Mouse (Mus musculus) T-cell, adult 2 months (primary cell): ENCODE measurements around the gene Rragd.
A peak's percentile ranks its signal among the peaks of the same experiment; 100 is the strongest.
"Not testable (repeated sequence)": the region's sequence is repeated elsewhere in the genome, so short reads cannot be mapped to it uniquely, and the experiment has no call there.

Experiments used
- DNase-seq: peaks from one replicate; pipeline ENCODE4 v3.0.0; 2022; ENCODE audit warnings: low spot score

The Rragd gene

DNA sequence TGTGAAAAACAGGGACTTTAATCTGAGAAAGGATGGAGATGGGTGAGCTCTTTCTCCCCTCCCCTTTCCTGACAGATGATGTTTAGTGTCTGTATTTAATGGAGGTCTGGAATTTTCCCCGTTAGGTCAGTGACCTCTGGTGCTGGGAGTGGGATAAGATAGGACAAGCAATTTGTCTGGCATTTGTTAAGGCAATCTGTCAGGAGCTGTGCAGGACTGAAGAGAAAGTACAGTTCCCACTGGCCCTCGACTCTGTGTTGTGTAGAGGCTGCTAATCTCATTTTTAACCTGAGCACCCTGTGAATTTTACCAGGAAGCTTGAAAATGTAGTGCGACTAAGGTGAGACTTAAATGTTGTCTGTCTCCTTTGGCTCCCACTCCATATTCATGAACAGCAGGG is 2.8 kb downstream of the Rragd start:
- no peak for DNase-seq

DNA sequence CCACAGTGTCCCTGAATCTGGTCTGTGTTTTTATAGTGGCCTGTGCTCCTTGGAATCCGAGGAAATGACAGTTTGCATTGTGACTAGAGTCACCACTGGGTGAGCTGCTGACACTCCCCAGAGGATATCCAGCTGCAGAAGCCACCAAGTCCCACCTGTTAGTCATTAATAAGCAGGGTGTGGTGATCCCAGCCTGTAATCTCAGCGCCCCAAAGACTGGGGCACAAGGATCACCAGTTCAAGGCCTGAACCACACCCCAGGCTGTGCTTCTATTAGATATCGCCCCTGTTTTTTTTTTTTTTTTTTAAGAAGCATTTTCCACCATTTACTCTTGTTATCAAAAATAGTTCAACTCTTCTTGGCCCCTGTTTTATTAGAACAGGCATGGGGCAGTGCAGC is 4.2 kb downstream of the Rragd start:
- DNase-seq = no peak

DNA sequence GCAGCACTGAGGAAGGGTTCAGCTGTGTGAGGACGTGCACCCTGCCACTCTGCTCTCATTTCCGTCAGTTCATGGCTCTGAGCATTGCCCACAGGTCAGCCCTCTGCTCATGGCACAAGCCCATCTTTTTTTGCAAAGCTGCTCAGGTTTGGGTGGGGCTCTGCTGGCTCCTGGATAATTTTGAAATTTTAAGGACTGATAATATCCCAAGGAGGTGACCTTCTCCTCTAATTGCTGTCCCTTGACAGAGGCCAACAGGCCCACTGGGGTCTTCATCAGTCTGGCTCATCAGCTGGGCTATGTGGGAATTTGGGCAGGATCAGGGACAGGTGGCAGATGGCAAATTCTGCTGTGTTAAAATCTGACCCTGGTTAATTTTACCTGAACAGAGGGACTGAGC is 6.5 kb downstream of the Rragd start:
- no peak for DNase-seq

DNA sequence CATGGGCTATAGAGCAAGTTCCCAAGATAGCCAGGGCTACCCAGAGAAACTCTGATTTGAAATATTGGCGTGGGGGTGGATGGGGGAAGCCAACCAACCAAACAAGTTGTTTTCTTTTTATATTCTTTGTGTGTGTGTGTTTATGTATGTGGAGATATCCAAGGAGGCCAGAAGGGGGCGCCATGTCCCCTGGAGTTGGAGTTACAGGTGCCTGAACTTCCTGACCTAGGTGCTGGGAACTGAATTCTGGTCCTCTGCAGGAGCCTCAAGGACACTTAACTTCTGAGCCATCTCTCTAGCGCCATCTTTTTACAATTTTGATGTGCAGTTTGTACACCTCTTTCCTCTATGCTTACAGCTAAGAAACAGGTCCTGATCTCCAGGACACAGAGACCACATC is 11.3 kb downstream of the Rragd start:
- DNase-seq = no peak

DNA sequence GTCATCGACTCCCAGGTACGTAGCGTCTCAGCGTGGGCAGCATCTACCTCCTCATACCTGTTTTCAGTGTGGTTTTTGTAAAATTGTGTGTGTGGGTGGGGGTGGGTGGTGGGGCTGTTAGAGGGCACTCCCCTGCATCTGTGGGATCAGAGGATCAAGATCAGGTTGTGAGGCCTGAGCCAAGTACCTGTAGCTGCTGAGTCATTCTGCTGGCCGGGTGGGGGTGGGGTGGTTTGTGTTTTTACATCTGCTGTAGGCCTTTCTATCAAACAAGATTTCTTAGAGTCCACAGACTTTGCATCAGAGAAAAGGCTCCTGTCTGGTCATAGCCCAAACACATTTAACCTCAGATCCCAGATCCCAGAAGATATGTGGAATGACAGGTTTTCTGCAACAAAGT is 13.2 kb downstream of the Rragd start:
- no peak for DNase-seq

DNA sequence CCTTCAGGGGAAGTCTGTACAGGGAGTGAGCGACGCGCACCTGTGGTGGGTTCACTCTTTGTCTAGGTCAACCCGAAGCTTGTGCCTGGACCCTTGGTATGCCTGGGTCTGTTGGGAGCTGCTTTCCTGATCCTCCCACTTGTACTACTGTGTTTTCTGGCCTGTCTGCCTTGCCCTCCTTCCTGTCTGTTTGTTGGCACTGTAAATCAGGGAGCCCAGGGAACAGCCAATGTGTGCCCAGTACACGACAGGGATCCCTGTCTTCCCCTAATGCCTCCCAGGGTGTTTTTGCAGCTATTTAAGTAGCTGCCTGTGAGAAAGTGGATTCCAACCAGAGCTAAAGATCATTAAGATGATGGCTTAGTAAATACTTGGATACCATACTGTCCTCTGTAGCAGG is 14.7 kb downstream of the Rragd start:
- no peak for DNase-seq

DNA sequence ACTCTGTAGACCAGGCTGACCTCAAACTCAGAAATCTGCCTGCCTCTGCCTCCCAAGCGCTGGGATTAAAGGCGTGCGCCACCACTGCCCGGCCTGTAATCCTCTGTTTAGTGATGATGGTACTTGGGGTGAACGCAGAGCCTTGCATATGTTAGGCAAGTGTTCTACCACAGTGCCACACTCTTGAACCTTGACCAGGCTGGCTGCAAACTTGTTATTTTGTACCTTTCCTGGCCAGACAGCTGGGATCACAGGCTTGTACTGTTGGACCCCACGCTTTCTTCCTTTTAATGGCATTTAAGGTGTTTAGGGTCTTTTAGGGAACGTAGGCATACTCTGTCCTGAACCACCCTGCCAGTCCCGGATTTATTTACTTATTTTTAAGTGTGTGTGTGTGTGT is 16.2 kb downstream of the Rragd start:
- no peak for DNase-seq

DNA sequence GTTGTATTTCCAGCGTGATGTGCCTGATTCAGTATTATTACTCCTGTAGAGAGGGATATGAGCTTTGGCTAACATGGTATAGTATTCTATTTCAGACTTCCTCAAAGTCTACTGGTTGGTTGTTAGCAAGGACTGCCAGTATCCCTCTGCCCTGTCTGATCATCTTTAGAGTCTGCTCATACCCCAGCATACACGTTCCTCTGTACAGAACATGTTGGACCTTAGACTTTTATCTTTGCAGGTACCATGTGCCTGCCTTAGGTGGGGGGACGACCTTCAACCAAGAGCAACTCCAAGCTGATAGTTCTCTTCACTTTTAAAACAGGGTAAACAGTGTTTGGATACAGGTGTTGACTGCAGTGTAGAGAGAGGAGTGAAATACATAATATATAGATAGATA is 19.2 kb downstream of the Rragd start:
- DNase-seq = no peak

DNA sequence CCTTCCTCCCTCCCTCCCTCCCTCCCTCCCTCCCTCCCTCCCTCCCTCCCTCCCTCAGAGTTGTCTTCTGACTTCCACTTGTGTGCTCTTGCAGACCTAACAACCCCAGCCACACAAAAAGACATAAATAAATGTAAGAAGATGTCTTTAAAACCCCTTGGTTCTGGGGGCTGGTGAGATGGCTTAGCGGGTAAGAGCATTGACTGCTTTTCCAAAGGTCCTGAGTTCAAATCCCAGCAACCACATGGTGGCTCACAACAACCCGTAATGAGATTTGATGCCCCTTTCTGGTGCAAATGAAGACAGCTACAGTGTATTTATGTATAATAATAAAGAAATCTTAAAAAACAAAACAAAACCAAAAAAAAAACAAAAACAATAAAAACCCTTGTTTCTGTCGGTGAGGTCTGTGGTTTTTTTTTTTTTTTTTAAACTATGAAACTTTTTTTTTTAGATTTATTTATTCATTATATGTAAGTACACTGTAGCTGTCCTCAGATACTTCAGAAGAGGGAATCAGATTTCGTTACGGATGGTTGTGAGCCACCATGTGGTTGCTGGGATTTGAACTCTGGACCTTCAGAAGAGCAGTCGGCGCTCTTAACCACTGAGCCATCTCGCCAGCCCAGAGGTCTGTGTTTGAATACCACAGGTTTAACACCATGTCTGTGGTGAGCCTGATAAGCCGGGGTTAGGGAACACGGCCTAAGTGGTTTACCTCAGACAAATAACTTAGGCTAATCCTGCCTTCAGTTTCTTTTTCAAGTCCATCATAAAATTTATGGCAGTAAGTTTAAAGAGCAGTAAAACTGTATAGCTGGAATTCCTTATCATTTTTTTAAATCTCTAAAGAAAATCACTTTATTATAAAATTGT is 23.0 kb downstream of the Rragd start:
- not testable (repeated sequence) for DNase-seq

DNA sequence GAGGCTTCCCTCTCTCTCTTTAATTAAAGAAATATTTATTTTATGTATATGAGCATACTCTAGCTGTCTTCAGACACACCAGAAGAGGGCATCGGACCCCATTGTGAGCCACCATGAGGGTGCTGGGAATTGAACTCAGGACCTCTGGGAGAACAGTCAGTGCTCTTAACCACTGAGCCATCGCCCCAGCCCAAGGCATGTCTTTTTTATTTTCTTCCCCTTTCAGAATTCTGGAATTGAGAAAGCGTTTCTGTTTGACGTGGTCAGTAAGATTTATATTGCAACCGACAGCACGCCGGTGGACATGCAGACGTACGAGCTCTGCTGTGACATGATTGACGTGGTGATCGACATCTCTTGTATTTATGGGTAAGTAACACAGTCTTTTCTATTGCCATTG is 24.0 kb downstream of the Rragd start:
- DNase-seq = no peak

DNA sequence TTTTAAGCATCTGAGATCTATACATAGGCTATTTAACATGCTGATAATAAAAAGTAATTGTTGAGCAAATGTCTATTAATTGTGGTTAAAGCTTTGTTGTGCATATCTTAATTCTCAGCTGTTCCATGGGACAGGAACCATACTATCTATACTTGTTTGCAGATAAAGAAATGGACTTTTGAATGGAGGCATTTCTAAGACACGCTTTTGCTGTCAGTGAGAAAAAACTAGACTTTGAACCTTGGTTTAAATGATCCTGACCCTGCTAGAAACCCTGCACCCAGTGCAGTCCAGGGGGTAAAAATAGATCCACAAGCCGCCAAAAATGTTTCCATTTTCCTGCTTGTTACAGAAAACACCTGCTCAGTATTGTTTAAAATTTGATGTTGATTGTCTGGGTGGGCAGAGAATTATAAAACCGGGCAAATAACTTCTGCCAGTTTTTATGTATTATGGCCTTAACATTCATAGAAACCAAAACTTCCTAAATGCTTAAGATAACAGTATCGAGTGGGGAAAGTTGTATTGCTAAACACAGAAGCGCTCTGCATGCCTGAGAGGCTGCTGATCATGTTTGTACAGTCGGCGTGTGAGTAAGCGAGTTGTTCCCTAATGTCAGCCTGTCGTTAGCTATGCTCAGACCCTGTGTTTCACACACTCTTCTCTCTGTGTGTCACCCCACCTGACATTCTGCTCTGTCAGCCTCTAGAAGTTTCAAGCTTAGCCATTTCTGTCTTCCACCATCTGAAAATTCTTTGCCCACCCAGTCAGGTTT is 24.8 kb downstream of the Rragd start:
- DNase-seq = no peak

DNA sequence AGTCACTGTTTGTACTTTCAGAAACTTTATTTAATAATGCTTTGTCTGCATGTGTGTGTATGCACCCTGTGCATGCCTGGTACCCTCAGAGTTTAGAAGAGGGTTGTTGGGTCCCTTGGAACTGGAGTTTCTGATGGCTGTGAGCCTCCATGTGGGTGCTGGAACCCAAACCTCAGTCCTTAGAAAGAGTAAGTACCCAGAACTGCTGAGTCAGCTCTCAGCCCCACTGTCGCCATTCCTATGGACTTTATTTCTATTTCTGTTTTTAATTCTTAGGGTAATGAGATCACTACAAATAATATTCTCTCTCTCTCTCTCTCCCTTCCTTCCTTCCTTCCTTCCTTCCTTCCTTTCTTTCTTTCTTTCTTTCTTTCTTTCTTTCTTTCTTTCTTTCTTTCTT is 27.2 kb downstream of the Rragd start:
- DNase-seq = no peak

DNA sequence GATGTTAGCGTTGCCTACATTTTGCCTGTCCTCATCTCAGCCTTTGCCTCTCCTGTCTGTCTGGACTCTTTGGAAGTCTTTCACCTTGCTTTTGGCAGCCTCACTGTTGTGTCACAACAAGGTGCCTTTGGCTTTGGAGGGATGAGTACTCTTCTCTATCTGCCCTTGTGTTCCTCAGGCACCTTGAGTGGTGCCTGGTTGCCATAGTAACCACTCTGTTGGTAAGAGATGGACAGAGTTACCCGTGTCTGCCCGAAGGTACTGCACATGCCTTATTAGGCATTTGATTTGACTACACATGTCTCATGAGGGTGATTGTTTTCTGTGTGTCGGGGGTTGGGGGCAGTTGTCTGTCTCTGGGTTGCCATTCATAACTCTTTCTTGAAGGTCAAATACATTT is 29.6 kb downstream of the Rragd start:
- no peak for DNase-seq

DNA sequence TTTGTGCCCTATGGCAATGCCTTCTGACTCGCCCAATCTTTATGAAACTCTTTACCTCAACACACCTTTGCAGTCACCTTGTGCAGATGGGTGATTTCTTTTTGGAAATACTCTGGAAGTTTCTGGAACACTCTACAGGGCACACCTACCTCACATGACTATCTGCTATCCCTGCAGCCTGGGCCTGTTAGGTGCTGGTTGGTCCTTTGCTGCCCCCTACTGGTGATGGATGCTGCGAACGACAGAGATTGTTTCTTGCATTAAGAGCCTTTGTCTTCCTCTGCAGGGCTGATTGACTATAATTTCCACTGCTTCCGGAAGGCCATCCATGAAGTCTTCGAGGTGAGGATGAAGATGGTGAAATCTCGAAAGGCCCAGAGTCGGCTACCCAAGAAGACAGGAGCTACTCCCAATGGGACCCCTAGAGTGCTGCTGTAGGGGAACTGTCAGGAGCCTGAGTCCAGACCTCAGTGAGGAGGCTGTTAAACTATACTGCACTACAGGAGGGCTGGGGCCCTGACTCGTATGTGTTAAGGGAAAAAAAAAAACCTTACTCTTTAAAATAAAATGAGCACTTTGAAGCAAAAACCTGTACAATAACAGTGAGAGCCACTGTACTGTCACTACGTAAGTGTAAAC is 35.6 kb downstream of the Rragd start:
- peak; percentile 76 for DNase-seq

DNA sequence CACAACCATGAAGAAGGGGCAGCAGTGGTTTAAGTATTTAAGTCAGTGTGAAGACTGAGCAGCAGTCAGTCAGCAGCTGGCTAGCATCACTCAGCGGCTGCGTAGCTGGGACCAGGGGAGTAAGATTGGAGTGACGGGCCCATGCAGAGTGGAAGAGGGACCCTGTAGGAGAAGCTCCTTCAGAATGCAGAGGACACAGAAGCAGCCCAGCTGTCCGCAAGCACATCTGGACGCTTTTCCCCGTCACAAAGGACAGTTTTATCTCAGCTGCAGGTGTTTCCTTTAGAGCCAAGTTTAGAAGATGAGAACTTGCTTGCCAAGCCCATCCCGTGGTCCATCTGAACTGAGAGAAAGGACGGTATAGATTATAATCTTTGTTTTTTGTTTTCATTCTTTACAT is 41.6 kb downstream of the Rragd start:
- DNase-seq = no peak

DNA sequence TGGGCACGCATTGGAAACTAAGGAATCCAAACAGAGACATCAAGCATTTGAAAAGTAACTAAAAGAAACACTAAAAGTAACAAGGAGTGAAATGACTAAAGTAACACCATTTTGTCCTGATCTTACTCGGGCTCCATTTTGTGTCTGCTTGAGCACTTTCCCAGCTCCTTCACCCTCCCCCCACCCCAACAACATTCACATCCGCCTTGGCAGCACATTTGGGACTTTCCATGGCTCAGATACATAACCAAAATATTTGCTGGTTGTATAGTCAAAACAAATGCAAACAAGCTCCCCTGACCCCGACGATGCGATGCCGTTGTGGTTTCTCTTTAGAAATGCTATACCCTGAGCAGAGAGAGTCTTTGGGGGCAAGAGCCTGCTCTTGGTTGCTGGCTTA is 46.3 kb downstream of the Rragd start:
- DNase-seq = no peak

DNA sequence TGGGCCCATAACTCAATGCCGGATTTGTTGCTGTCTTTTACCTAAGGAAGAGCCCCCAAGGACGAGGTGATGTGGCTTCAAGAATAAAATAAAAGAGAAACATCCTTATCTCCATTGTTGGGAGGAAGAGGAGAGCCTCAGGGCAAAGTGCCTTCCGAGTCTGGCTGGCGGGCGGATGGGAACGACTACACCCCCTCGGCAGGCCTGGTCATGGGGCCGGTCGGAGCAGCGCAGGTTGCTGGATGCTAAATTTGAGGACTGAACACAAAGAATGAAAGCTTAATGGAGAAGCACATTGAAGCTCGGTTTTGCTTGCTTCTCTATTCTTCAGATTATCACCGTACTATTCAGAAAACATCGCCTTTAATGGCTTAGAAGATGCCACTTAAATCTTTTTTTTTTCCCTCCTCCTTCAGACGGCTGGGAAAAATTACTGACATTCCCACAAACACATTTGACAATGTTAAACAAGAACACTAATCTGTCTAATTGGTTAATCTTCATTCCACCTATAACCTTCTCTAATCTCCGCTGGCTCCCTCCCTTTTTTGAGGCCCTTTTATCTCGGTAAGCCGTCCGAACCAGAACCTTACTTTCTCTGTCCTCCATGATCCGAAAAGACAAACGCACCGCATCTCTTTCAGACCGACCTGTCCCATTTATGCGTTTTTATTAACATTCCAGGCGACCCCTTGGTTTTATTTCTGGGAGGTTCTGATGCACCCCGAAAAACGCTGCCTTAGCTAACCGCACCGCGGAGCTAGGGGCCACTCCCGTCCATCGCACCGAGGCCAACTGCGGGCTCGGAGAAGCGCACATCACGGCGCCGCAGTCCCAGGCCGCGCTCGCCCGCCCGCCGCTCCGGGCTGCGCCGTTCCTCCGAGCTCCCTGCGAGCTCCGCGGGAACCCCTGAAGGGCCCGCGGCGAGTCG is 47.7 kb downstream of the Rragd start:
- DNase-seq = no peak

DNA sequence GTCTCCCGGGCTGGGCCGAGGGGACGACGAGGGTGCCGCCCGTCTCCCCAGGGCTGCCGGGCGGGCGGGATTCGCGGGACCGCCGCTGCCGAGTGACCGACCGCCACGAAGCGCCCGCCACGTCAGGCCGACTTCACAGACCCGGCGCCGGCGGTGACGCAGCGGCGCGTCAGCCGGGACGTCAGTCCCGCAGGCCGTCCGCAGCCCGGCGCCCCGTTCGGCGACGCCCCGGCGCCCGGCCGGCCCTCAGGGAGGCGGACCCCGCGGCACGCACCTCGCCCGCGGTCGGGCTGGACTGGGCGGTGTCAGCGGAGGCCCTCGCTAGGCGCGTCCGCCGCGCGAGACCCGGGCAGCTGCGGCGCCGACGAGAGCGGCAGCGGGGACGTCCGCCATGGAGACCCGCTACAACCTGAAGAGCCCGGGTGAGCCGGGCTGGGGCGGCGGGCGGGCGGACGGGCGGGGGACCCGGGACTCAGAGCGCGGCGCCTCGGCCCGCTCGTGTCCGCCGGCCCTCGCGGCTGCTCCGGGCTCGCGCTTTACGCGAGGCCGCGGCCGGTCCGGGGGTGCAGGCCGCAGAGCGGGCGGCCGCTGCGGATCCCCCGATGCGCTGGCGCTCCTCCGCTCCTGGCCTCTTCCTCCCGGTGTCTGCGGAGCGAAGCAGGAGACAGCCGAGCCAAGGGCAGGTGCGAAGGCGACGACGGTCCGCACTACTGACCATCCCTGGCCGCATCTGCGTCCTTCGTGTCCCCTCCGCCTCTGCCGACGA is 48.5 kb downstream of the Rragd start, which contains the start of gene Ube2j1:
Gene Ube2j1, plus strand, starts transcription at position 222 of the 766 bp plus-strand sequence.
- DNase-seq = peak; percentile 77

DNA sequence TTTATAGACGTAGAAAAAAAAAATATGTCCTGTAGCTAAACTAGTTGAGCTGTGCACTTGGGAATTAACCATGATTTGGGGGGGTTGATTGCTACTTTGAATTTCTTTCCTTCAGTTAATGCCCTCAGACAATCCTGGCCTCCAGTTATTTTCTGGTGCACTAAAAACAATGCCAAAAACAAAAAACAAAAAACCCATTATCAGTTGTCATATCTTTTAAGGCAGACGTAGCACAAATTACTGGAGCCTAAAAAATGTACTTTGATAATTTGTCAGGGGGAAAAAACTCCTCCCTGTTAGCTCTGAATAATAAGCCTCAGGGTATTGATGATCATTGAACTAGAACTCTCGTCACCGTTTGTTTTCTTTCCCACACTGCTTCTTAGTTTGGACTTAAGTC is 49.2 kb downstream of the Rragd start:
- no peak for DNase-seq

DNA sequence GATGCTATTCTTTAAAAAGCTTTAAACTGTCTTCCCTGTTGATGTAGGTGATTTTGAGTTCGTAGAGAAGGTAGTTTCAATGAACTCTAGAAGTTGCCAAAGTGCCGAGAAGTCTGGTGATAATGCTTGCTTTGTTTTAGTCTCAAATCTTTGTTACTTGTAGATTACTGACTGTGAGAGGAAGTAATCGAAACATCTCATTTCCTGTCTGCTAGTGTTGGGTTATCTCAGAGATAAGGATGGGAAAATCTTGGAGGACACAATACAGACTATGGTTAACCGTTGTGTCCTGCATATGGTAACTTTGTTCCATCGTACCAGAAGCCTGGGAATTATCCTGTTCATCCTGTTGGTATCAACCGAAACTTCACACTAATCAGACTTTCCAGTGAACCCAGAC is 50.7 kb downstream of the Rragd start:
- no peak for DNase-seq

DNA sequence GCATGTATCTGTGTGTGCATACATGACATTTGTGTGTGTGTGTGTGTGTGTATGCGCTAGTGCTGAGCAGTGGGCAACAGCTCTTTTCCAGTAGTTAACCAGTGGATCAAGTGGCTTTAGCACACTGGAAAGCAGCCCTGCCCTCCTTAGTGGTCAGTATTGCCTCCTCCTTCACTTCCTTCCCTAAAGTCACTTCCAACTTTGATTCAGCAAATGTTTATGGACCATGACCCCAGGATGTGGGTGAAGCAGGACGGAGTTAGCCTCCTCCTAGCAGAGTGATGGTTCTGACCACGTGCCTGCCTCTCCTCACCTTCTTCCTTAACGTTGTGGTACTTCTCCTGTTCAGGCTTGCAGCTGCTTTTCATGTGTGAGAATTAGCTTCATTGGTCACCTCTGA is 57.0 kb downstream of the Rragd start:
- DNase-seq = no peak
